Mouse (Mus musculus): ENCODE measurements around the gene Dysf.

Dysf gene

GRCm38 (mm10) chr6:84168571-84168970 lies 160.2 kb downstream of the Dysf start:
- no peak for DNase-seq

- DNase-seq, result no peak
Observed at GRCm38 (mm10) chr6:84173626-84174025, 165.2 kb downstream of the Dysf start.

- no peak for DNase-seq
Observed at GRCm38 (mm10) chr6:84178776-84179405, 170.5 kb downstream of the Dysf start.

- peak; percentile 65 for DNase-seq
Observed at GRCm38 (mm10) chr6:84181452-84181851, 173.1 kb downstream of the Dysf start.

GRCm38 (mm10) chr6:84191656-84192250 lies 183.4 kb downstream of the Dysf start:
- DNase-seq, result no peak

- no peak for DNase-seq
Observed at GRCm38 (mm10) chr6:84196511-84196910, 188.1 kb downstream of the Dysf start.

- DNase-seq, result no peak
Observed at GRCm38 (mm10) chr6:84197811-84198213, 189.4 kb downstream of the Dysf start.

- no peak for DNase-seq
Observed at GRCm38 (mm10) chr6:84201721-84202490, 193.5 kb downstream of the Dysf start.

- no peak for DNase-seq
Observed at GRCm38 (mm10) chr6:84205611-84206010, 197.2 kb downstream of the Dysf start.

GRCm38 (mm10) chr6:84208589-84208988 lies 200.2 kb downstream of the Dysf start:
- no peak for DNase-seq

- DNase-seq, result peak; percentile 31
Observed at GRCm38 (mm10) chr6:84209736-84210434, 201.5 kb downstream of the Dysf start.

- no peak for DNase-seq
Observed at GRCm38 (mm10) chr6:84211473-84211872, 203.1 kb downstream of the Dysf start.

GRCm38 (mm10) chr6:84213101-84213500 lies 204.7 kb downstream of the Dysf start:
- no peak for DNase-seq

- DNase-seq, result no peak
Observed at GRCm38 (mm10) chr6:84217216-84217933, 209.0 kb downstream of the Dysf start.

GRCm38 (mm10) chr6:84219119-84219518 lies 210.7 kb downstream of the Dysf start:
- DNase-seq, result no peak

GRCm38 (mm10) chr6:84224861-84225260 lies 216.5 kb downstream of the Dysf start:
- DNase-seq, result peak; percentile 59

GRCm38 (mm10) chr6:84225587-84225986 lies 217.2 kb downstream of the Dysf start:
- DNase-seq, result no peak

- DNase-seq, result no peak
Observed at GRCm38 (mm10) chr6:84228196-84228595, 219.8 kb downstream of the Dysf start.

- no peak for DNase-seq
Observed at GRCm38 (mm10) chr6:84228786-84229185, 220.4 kb downstream of the Dysf start.

GRCm38 (mm10) chr6:84229739-84230138 lies 221.3 kb downstream of the Dysf start:
- DNase-seq, result no peak

- DNase-seq, result no peak
Observed at GRCm38 (mm10) chr6:84231108-84231507, 222.7 kb downstream of the Dysf start.

GRCm38 (mm10) chr6:84232063-84232760 lies 223.8 kb downstream of the Dysf start:
- no peak for DNase-seq

All from kidney, postnatal 10 days (tissue).